Mouse (Mus musculus): ENCODE data around the gene Siglecf.

DNA sequence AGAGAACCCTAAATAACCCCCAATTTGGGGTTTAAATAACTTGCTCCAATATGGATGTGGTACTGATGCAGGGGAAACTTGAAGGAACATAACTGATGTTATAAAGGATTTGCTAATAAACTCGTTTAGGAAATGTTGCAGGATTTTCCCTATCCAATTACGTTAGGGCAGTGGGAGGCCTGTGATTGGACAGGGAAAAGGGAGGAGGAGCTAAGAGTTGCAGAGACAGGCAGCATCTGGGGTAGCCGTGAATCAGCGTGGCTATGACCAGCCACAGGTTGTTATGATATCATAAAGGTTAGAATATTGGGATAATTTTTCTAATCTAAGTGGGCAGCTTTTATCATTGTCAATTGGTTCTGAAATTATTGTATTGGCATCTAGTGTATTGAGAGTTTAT, 23.0 kb upstream of the Siglecf start:
- TF ChIP-seq CTCF (IDR thresholded peaks at IDR 0.05; ENCODE audit: extremely low read depth, insufficient read length, insufficient replicate concordance, low read depth, low read length): no peak
- TF ChIP-seq POLR2A (IDR thresholded peaks at IDR 0.05; ENCODE audit: low read depth, low read length): no peak
